Mouse (Mus musculus) bone marrow, adult 2 months (tissue): ENCODE measurements around the gene Serpine2. TPM values are rescaled to one million over a fixed set of nuclear protein-coding genes. Genes with fewer than 3 reads are reported as not detected.
A peak's percentile ranks its signal among the peaks of the same experiment; 100 is the strongest.

Experiments
- H3K27ac ChIP-seq: fragments of 200-500 bp; 2 replicates; pipeline ENCODE4 v1.5.1; 2012; ENCODE audit warnings: low read depth, mild to moderate bottlenecking, control low read depth, inconsistent platforms, low read length; ENCODE audit not compliant: control insufficient read depth, poor library complexity, insufficient read depth
- H3K4me1 ChIP-seq: fragments of 200-500 bp; 2 replicates; pipeline ENCODE4 v1.6.1; 2011; ENCODE audit warnings: low read length; ENCODE audit not compliant: control insufficient read depth, insufficient read depth
- H3K4me3 ChIP-seq: fragments of 200-500 bp; replicated peaks from 2 replicates; pipeline ENCODE3; 2011; ENCODE audit warnings: mild to moderate bottlenecking, low read depth, low read length, control low read depth; ENCODE audit not compliant: control insufficient read depth
- CTCF ChIP-seq: fragments of 200-500 bp; IDR thresholded peaks from 2 replicates; pipeline ENCODE4 v1.5.1; 2011; ENCODE audit warnings: low read length, control low read depth; ENCODE audit not compliant: control insufficient read depth, insufficient read depth
- POLR2A ChIP-seq: fragments of 200-500 bp; IDR thresholded peaks from 2 replicates; pipeline ENCODE4 v1.6.1; 2011; ENCODE audit warnings: low read depth, mild to moderate bottlenecking, control low read depth, low read length, borderline replicate concordance; ENCODE audit not compliant: control insufficient read depth
- WGBS: fragments of 180-500 bp; shearing (Covaris S2); methylation state at CpG from one replicate; pipeline ENCODE4 v1.1.7; 2018; 5-methylcytosine and 5-hydroxymethylcytosine counted together
- polyA plus RNA-seq: library from polyadenylated mRNA; stranded (reverse); fragments of >200 nt; gene quantifications from 2 replicates; pipeline ENCODE4 v1.2.4, GENCODE M21; 2011; ENCODE audit warnings: low replicate concordance; ENCODE audit not compliant: missing spikeins, insufficient read depth, insufficient read length

Gene Serpine2
- polyA plus RNA-seq, 1 experiment, result 86.2 TPM

- no peak overlapping the region; the same call in 1 of the 2 replicates for H3K27ac ChIP-seq
- peak overlapping the region; percentile 46 for H3K4me3 ChIP-seq
- peaks cover 6% of the 10 kb centered on the region for H3K4me1 ChIP-seq
- TF ChIP-seq CTCF (no peak), POLR2A (no peak)
- under 1% methylated on average over 68 of the region's 76 CpGs for WGBS
Observed at GRCm38 (mm10) chr1:79858389-79858994, 2.5 kb downstream of the Serpine2 start.

- 10% methylated on average over 32 of the region's 32 CpGs for whole genome bisulfite sequencing
- peaks cover 6% of the 10 kb centered on the region for H3K4me1 ChIP-seq
- peak overlapping the region; percentile 46 for H3K4me3 ChIP-seq
- no peak for TF ChIP-seq CTCF
- TF ChIP-seq POLR2A, result no peak
- no peak overlapping the region; the same call in 1 of the 2 replicates for H3K27ac ChIP-seq
Observed at GRCm38 (mm10) chr1:79857681-79858388, 3.1 kb downstream of the Serpine2 start.

GRCm38 (mm10) chr1:79856756-79857155 is 4.2 kb downstream of the Serpine2 start:
- Histone ChIP-seq H3K4me1 (peaks cover 6% of the 10 kb centered on the region), H3K4me3 (no peak overlapping the region), H3K27ac (no peak overlapping the region)
- TF ChIP-seq POLR2A (no peak), CTCF (no peak)
- WGBS, result 48% methylated on average over 4 of the region's 4 CpGs

- 24% methylated on average over 3 of the region's 3 CpGs for WGBS
- no peak overlapping the region for H3K4me3 ChIP-seq
- H3K27ac ChIP-seq, result no peak overlapping the region
- TF ChIP-seq POLR2A (no peak), CTCF (no peak)
- no peaks in the 10 kb centered on the region; the same call in 1 of the 2 replicates for H3K4me1 ChIP-seq
Observed at GRCm38 (mm10) chr1:79853527-79853926, 7.5 kb downstream of the Serpine2 start.

GRCm38 (mm10) chr1:79850341-79850740 is 10.6 kb downstream of the Serpine2 start:
- TF ChIP-seq POLR2A, result no peak
- TF ChIP-seq CTCF, result no peak
- H3K27ac ChIP-seq, result no peak overlapping the region
- H3K4me1 ChIP-seq, result no peaks in the 10 kb centered on the region; the same call in 1 of the 2 replicates
- 82% methylated on average over 10 of the region's 10 CpGs for WGBS
- no peak overlapping the region for H3K4me3 ChIP-seq

GRCm38 (mm10) chr1:79848663-79849062 is 12.3 kb downstream of the Serpine2 start:
- 25% methylated on average over 3 of the region's 3 CpGs for WGBS
- no peak for TF ChIP-seq CTCF
- no peak for TF ChIP-seq POLR2A
- no peak overlapping the region for H3K27ac ChIP-seq
- no peak overlapping the region for H3K4me3 ChIP-seq
- no peaks in the 10 kb centered on the region; the same call in 1 of the 2 replicates for H3K4me1 ChIP-seq

GRCm38 (mm10) chr1:79846891-79847290 is 14.1 kb downstream of the Serpine2 start:
- TF ChIP-seq POLR2A (no peak), CTCF (no peak)
- WGBS, result 26% methylated on average over 2 of the region's 2 CpGs
- no peaks in the 10 kb centered on the region for H3K4me1 ChIP-seq
- no peak overlapping the region for H3K4me3 ChIP-seq
- no peak overlapping the region for H3K27ac ChIP-seq

GRCm38 (mm10) chr1:79832719-79833404 is 28.1 kb downstream of the Serpine2 start:
- no peaks in the 10 kb centered on the region for H3K4me1 ChIP-seq
- WGBS, result 86% methylated on average over 16 of the region's 16 CpGs
- TF ChIP-seq CTCF (no peak), POLR2A (no peak)
- H3K4me3 ChIP-seq, result no peak overlapping the region
- no peak overlapping the region for H3K27ac ChIP-seq
